Mouse (Mus musculus): ENCODE results near the gene Ltb. TPM values are rescaled to one million over a fixed set of nuclear protein-coding genes. Genes with fewer than 3 reads are reported as not detected.

Gene Ltb
- polyA plus RNA-seq, 1 experiment from 2014 or later, result 0.25 TPM

DNA sequence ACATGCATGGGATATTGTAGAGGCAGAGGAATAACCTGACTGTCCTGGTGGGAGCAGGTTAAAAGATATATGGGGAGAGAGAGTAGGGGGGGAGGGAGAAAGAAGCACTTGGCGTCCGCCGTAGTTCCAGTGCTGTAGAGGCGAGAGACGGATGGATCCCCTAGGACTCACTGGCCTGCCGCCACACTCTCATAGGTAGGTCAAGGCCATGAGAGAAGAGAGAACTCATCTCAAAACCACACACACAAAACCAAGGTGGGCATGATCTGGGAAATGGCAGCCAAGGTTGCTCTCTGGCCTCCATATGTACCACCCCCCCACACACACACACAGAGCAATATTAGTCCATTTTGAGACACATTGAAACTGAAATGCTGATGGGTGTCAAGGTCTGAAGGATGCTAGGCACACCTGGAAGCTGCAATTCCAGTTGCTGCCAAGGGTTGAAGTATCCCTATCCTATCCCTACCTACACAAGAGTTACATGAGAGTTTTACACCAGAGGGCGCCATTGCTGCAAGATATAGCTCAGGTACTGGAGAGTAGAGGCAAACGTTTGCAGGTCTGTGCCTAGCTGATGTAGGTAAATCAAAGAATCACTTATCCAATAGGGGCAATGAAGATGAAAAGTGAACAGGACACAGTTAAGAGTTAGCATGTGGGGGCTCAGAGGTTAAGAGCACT is 27.7 kb upstream of the Ltb start:
- no peaks in the 10 kb centered on the region for H3K27me3 ChIP-seq
- peak overlapping the region; percentile 95 for H3K4me2 ChIP-seq (replicated peaks)
- peak overlapping the region; percentile 57; the same call in 1 of the 2 replicates for H3K9ac ChIP-seq (replicated peaks)
- H3K9me3 ChIP-seq, result no peaks in the 10 kb centered on the region
- H3K4me3 ChIP-seq, result peak overlapping the region; percentile 96
- H3K27ac ChIP-seq (replicated peaks), result peak overlapping the region; percentile 99
- WGBS, result 74% methylated on average over 8 of the region's 8 CpGs
- ATAC-seq (replicated peaks), result no peak
- peaks cover 31% of the 10 kb centered on the region for H3K4me1 ChIP-seq
- peaks cover 5% of the 10 kb centered on the region for H3K36me3 ChIP-seq

DNA sequence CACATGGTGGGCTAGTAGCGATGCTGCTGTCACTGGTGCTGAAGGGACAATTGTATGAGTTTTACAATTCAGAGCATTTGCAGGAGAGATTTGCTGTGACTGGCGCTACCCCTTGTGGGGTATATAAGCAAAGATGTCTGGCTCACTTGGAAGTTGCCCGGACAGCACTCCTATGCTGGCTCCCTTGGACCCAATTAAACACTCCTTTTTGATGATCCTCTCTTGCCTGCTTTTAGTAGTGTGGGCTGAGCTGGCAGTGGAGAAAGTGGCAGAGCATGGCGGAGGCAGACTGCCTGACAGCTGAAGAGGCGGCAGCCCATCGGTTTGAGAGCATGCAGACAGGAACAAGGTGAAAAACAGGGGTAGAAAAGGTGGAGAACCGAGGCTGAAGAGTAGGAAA is 26.4 kb upstream of the Ltb start:
- no peak overlapping the region for H3K4me3 ChIP-seq
- WGBS, result 89% methylated on average over 7 of the region's 7 CpGs
- H3K9ac ChIP-seq (replicated peaks), result no peak overlapping the region
- no peak overlapping the region for H3K4me2 ChIP-seq (replicated peaks)
- H3K27me3 ChIP-seq, result no peaks in the 10 kb centered on the region
- no peak overlapping the region for H3K27ac ChIP-seq (replicated peaks)
- no peak for ATAC-seq (replicated peaks)
- H3K4me1 ChIP-seq, result peaks cover 18% of the 10 kb centered on the region
- H3K36me3 ChIP-seq, result no peaks in the 10 kb centered on the region
- no peaks in the 10 kb centered on the region for H3K9me3 ChIP-seq

DNA sequence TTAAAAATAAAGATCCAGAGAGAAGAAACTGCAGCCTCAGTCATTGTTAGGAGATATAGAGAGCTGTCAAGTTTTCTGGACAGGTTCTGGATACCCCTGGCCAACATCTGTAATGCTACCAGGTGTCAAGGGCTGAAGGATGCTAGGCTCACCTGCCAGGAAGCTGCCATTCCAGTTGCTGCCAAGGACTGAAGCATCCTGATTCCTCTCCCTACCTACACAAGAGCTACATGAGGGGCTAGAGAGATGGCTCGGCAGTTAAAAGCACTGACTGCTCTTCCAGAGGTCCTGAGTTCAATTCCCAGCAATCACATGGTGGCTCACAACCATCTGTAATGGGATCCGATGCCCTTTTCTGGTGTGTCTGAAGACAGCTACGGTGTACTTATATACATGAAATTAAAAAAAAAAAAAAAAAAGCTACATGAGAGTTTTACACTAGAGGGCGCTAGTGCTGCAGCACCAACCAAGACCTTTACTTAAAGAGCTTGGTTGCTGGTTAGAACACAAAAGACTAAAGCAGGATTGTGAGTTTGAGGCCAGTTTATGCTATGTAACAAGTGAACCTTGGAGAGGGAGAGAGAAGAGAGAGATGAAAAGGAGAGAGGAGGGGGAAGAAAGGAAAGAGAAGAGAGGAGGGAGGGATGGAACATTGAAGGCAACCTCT is 25.6 kb upstream of the Ltb start:
- Histone ChIP-seq H3K36me3 (no peaks in the 10 kb centered on the region), H3K27me3 (no peaks in the 10 kb centered on the region), H3K9me3 (no peaks in the 10 kb centered on the region), H3K27ac (replicated peaks) (peak overlapping the region; percentile 64), H3K4me1 (peaks cover 10% of the 10 kb centered on the region), H3K4me3 (no peak overlapping the region), H3K9ac (replicated peaks) (no peak overlapping the region), H3K4me2 (replicated peaks) (no peak overlapping the region)
- 20% methylated on average over 4 of the region's 4 CpGs for WGBS
- ATAC-seq (replicated peaks), result no peak

DNA sequence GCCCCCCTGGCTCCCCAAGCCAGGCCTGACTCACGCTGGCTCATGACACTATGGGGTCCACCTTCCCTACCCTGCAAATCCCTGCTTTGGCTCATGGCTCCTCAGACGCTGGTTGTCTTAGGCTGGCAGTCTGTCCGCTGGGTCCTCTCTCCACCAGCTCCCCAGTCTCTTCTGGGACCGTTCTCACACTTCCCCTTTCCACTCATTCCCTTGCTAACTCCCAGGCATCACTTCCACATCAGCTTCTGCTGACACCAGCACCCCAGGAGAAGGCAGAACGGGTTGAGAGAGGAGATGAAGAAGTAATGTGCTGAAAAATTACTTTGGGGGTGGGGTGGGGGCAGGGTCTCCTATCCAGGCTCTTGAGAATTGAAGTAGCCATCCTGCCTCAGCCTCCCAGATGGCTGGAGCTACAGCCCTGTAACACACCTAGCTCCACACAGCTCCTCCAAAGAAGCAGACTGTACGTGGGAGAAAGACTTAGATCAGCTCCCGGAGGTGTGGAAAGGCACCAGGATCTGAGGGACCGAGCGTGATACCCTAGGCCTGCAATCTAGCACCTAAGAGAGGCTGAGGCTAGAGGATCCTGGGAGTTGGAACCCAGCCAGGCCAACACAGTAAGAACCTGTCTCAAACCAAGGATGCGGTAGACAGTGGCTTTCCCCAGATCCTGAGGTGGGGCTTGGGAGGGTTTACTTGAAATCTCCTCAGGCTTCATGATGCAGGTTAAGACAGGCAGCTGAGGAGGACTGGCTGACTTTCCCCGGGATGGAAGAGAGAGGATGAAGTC is 21.6 kb upstream of the Ltb start:
- H3K27me3 ChIP-seq, result no peaks in the 10 kb centered on the region
- no peak overlapping the region for H3K27ac ChIP-seq (replicated peaks)
- no peak overlapping the region for H3K4me2 ChIP-seq (replicated peaks)
- no peak overlapping the region for H3K9ac ChIP-seq (replicated peaks)
- no peaks in the 10 kb centered on the region for H3K36me3 ChIP-seq
- 69% methylated on average over 11 of the region's 11 CpGs for WGBS
- H3K4me1 ChIP-seq, result no peaks in the 10 kb centered on the region
- no peak overlapping the region for H3K4me3 ChIP-seq
- no peaks in the 10 kb centered on the region for H3K9me3 ChIP-seq
- ATAC-seq (replicated peaks), result no peak

GRCm38 (mm10) chr17:35173329-35173728 is 20.9 kb upstream of the Ltb start:
- 69% methylated on average over 3 of the region's 3 CpGs for WGBS

DNA sequence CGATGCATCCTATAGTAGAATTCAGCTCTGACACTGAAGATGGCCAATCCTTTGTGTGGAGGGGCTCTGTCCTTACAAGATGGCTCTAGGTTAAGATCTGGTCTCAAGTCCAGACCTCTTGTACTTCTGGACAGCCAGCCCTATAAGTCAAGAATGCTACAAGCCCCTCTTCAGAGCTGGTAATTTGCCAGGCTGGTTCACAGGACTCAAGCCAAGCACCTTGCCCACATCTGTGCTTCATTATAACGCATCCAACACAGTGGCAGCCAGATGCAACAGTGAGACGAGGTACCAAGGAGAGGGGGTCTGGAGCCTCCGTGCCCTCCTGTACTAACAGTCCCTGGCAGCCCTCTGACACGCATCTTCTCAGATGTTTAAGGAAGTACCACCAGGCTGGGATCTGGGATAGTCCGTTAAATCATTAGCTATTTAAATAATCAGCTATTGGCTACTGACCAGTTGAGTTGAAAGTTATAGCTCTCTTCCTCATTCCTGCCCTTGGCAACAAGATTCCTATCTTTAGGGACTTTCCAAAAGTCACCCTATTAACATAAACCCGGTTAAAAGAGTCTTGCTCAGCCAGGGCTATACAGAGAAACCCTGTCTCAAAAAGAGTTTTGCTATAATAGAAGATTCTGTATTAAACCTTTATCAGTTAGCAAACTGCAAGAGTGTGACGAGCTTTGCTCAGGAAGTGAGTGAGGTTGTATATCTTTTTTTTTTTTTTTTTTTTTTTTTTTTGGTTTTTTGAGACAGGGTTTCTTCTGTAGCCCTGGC is 19.9 kb upstream of the Ltb start:
- Histone ChIP-seq H3K4me1 (no peaks in the 10 kb centered on the region), H3K9ac (replicated peaks) (no peak overlapping the region), H3K36me3 (no peaks in the 10 kb centered on the region), H3K27ac (replicated peaks) (no peak overlapping the region), H3K4me3 (no peak overlapping the region), H3K9me3 (no peaks in the 10 kb centered on the region), H3K4me2 (replicated peaks) (no peak overlapping the region), H3K27me3 (no peaks in the 10 kb centered on the region)
- ATAC-seq (replicated peaks), result no peak
- WGBS, result 77% methylated on average over 8 of the region's 8 CpGs

More at GRCm38 (mm10) chr17:35173329-35173728, 20.9 kb upstream of the Ltb start:
- Histone ChIP-seq H3K27ac (replicated peaks) (no peak overlapping the region), H3K9ac (replicated peaks) (no peak overlapping the region), H3K4me3 (no peak overlapping the region), H3K9me3 (no peaks in the 10 kb centered on the region), H3K36me3 (no peaks in the 10 kb centered on the region), H3K4me2 (replicated peaks) (no peak overlapping the region), H3K4me1 (no peaks in the 10 kb centered on the region), H3K27me3 (no peaks in the 10 kb centered on the region)
- ATAC-seq (replicated peaks), result no peak

DNA sequence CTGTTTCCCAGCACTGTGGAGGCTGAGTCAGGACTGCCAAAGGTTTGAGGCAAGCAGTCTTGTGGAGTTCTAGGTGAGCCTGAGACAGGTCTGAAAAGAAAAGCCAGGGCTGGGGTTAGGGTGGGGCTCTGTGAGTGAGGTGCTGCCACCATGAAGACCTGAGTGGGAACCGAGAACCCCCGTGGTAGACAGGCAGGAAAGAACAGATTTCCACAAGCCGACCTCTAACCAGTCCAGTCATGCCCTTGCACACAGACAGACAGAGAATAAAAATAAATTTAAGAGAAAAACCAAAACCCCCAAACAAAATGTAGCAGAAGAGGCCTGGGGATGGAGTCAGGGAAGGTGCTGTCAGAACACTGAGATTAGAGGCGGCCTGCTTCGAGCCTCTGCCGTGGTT is 18.9 kb upstream of the Ltb start:
- no peak overlapping the region for H3K27ac ChIP-seq (replicated peaks)
- H3K9me3 ChIP-seq, result no peaks in the 10 kb centered on the region
- ATAC-seq (replicated peaks), result no peak
- no peak overlapping the region for H3K4me2 ChIP-seq (replicated peaks)
- H3K27me3 ChIP-seq, result no peaks in the 10 kb centered on the region
- no peak overlapping the region for H3K9ac ChIP-seq (replicated peaks)
- 74% methylated on average over 6 of the region's 6 CpGs for WGBS
- H3K4me3 ChIP-seq, result no peak overlapping the region
- no peaks in the 10 kb centered on the region for H3K36me3 ChIP-seq
- H3K4me1 ChIP-seq, result no peaks in the 10 kb centered on the region

- Histone ChIP-seq H3K4me3 (no peak within 1 kb of the TSS), H3K9ac (replicated peaks) (no peak within 1 kb of the TSS), H3K9me3 (no peaks in the 10 kb centered on the region), H3K4me1 (no peaks in the 10 kb centered on the region), H3K36me3 (no peaks in the 10 kb centered on the region), H3K4me2 (replicated peaks) (no peak within 1 kb of the TSS), H3K27me3 (no peaks in the 10 kb centered on the region), H3K27ac (replicated peaks) (no peak within 1 kb of the TSS)
- no peak for ATAC-seq (replicated peaks)
- WGBS, result 38% methylated on average over 2 of the region's 2 CpGs
Measured at GRCm38 (mm10) chr17:35175968-35176367, 18.3 kb upstream of the Ltb start, which contains the start of gene Aif1. Gene Aif1, minus strand, starts transcription at chr17:35176068.

DNA sequence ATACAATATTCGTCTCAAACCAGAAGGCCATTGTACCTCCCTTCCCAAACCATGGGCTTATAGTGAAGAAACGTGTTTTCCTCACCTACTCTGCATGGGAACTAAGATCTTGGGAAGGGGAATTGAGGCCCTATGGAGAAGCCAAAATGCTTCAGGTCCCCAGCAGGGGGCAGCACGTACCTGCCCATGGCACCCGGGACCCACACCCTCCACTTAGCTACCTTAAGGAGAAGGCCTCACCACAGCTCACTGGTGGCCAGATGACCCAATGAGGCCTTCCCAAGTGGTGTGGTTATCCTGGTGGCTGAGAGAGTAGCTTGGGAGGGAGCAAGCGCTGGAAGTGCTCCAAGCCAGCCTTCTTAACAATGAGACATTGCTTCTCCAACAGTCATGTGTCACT is 15.7 kb upstream of the Ltb start:
- no peak for ATAC-seq (replicated peaks)
- H3K9ac ChIP-seq (replicated peaks), result no peak overlapping the region
- no peak overlapping the region for H3K4me2 ChIP-seq (replicated peaks)
- no peaks in the 10 kb centered on the region for H3K27me3 ChIP-seq
- no peaks in the 10 kb centered on the region for H3K9me3 ChIP-seq
- H3K4me3 ChIP-seq, result no peak overlapping the region
- no peak overlapping the region for H3K27ac ChIP-seq (replicated peaks)
- no peaks in the 10 kb centered on the region for H3K36me3 ChIP-seq
- no peaks in the 10 kb centered on the region for H3K4me1 ChIP-seq
- 10% methylated on average over 5 of the region's 5 CpGs for WGBS

- ATAC-seq (replicated peaks), result no peak
Measured at GRCm38 (mm10) chr17:35180093-35180492, 14.1 kb upstream of the Ltb start.

DNA sequence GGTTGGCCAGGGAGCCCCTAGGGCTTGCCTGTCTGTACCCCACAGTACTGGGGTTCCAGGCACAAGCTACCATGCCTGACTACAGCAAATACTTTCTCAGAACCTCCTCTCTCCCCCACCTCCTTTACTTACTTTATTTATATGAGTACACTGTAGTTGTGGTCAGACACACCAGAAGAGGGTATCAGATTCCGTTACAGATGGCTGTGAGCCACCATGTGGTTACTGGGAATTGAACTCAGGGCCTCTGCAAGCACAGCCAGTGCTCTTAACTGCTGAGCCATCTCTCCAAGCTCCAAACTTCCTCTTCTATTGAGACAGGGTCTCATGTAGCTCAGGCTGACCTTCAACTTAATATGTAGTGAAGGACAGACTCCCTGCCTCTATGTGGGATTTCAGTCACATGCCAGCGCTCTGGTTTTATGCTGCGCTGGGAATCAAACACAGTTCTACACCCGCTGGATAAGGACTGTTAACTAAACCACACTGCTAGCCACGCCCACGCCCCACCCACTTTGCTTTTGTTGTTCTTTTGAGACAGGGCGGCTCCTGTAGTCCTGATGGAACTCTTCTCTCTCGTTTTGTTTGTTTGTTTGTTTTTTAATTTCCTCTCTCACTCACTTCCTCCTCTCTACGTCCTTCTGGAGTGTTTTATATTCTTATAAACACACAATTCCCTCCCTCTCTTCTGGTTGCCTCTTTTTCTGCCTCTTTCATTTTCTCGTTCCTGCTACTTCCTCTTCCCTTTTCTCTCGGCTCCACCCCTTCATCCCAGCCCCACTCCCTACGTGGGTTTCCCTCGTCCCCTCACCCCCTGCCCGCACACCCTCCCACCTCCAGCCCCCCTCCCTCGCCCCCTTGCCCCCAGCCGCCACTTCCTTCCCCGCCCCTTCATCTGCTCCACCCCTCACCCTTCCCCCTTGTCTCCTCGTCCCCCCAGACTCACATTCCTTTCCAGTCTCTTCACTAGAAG is 8.3 kb upstream of the Ltb start:
- no peaks in the 10 kb centered on the region for H3K36me3 ChIP-seq
- ATAC-seq (replicated peaks), result peak; percentile 71
- no peaks in the 10 kb centered on the region for H3K27me3 ChIP-seq
- peak overlapping the region; percentile 36 for H3K4me3 ChIP-seq
- 3% methylated on average over 18 of the region's 18 CpGs for WGBS
- H3K4me1 ChIP-seq, result peaks cover 14% of the 10 kb centered on the region
- H3K9me3 ChIP-seq, result no peaks in the 10 kb centered on the region
- peak overlapping the region; percentile 78 for H3K27ac ChIP-seq (replicated peaks)
- H3K4me2 ChIP-seq (replicated peaks), result peak overlapping the region; percentile 48
- H3K9ac ChIP-seq (replicated peaks), result peak overlapping the region; percentile 36

More at GRCm38 (mm10) chr17:35180093-35180492, 14.1 kb upstream of the Ltb start:
- H3K9ac ChIP-seq (replicated peaks), result no peak overlapping the region
- H3K27ac ChIP-seq (replicated peaks), result no peak overlapping the region
- H3K27me3 ChIP-seq, result no peaks in the 10 kb centered on the region
- no peaks in the 10 kb centered on the region for H3K9me3 ChIP-seq
- no peaks in the 10 kb centered on the region for H3K36me3 ChIP-seq
- H3K4me3 ChIP-seq, result no peak overlapping the region
- H3K4me2 ChIP-seq (replicated peaks), result no peak overlapping the region
- 90% methylated on average over 5 of the region's 5 CpGs for WGBS
- no peaks in the 10 kb centered on the region for H3K4me1 ChIP-seq

Data from forebrain, embryonic 15.5 days (tissue).